Mouse (Mus musculus) urinary bladder, postnatal 10 days (tissue): ENCODE measurements around the gene Tceal1.
"Not testable (repeated sequence)": the region's sequence is repeated elsewhere in the genome, so short reads cannot be mapped to it uniquely, and the experiment has no call there.

Experiments used
- DNase-seq: peaks from one replicate; pipeline ENCODE4 v3.0.0; 2022; ENCODE audit warnings: low spot score

Gene Tceal1

DNA sequence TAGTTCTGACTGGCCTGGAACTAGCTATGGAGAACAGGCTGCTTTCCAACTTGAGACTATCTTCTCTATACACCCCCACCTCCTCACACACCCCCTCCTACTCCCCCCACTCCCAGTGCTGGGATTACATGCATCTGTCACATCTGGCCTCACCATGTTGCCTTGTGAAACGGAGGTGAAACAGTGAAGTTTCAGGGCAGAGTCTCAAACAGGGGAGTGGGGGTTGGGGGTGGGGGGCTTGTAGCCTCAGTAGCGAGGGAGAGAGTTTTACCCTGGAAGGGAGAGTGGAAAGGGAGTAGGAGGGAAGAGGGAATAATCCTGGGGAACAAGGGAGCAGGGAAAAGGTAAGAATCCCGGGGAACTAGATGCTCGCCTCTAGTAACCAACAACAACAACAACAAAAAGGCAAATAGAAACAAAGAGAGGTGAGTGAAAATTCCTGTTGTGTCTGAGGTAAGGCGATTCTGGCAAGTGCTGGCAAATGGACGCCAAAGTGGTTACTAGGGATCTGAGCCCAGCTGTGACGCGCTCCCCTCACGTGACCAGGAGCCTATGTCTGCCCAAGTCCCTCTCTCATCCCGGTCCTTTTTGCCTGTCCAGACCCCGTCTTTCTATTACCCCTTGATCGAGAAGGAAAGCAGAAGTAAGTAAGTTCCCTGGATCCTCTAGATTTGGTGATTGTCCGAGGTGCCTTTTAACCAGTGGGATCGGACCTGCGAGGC is at the start of gene Tceal1:
TSS of gene Tceal1 (plus strand) at position 537 of the 722 bp plus-strand sequence.
- DNase-seq, result no peak

DNA sequence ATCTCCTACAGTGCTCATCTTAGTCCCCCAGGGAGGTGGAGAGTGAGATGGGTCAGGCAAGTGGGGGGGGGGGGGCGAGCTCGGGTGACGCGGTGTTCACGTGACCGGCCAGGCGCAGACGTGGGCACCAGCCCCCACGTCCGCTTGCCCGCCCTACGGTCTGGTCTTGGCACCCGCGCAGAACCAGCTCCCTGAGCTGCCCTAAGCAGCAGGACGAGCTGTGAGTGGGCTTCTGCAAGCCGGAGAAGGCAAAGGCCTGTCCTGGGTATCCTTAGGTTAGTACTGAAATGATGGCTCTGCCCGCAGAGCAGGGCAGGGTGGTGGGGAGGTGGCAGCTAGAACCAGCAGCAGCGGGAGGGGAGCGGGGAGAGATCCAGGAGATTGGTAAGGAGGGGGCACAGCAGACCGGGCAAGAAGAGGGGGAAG is 41.5 kb upstream of the Tceal1 start:
- DNase-seq, result no peak

DNA sequence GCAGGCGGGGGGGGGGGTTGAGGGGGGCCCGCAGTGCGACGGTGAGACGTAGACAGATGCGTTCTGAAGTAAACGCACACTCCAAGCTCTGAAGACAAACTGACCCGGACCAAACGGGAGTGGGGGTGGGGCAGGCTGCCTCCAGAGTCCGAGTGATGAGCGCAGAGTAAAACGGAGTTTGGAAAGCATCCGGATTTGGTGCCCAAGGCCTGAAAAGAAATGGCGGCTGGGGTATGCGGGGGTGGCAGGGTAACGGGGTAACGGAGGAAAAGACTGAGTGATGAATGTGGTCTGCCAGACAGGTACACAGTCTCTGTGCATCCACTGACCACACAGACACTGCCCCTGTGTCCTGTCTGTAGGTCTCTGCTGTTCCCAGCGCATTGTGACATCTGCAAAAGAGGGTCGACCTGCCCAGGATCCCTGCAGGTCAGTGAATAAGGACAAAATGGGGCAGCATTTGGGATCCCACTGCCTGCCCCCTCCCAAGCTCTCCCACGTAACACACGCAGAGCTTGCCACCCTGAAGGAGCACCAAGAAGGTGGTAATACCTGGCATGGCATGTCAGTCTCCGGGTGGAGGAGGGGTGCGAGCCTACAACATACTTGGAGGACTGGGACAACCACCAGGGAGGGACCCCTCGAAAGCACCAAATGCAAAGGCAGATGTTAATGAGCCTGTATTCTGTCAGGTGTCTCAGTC is 40.9 kb upstream of the Tceal1 start:
- not testable (repeated sequence) for DNase-seq

DNA sequence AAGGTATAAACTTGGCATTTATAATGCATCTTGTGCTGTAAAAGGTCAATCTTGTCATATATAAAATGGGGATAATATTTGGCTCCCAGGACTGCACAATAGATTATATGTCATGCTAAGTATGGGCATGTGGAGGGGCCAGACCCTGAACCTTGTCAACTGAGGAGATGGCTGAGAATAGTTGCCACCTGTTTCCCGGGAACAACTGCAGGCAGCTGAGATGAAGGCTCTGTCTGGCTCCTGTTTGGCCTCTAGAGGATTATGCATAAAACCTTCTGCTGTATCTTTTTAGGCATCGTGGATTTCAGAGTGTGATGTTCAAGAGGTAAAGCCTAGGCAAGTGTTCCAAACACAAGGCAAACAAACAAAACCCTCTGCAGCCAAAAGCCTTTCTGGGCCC is 39.0 kb upstream of the Tceal1 start:
- no peak for DNase-seq

DNA sequence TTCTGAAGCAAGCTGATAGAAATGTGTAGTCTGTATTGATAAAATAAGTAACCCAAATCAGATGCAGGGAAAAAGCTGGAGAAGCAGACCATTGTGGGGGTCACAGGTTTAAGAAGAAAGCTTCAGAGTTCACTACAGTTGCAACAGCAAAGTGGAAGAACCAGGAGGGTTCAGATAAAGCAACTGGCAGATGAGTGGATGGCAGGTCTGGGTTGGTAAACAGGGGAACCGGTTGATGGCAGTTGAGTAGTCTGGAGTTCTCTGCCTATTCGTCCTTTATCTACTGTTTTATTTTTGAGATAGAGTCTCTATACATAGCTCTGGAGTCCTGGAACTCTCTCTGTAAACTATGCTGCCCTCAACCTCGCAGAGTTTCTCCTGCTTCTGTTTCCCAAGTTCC is 26.8 kb upstream of the Tceal1 start:
- DNase-seq, result no peak

DNA sequence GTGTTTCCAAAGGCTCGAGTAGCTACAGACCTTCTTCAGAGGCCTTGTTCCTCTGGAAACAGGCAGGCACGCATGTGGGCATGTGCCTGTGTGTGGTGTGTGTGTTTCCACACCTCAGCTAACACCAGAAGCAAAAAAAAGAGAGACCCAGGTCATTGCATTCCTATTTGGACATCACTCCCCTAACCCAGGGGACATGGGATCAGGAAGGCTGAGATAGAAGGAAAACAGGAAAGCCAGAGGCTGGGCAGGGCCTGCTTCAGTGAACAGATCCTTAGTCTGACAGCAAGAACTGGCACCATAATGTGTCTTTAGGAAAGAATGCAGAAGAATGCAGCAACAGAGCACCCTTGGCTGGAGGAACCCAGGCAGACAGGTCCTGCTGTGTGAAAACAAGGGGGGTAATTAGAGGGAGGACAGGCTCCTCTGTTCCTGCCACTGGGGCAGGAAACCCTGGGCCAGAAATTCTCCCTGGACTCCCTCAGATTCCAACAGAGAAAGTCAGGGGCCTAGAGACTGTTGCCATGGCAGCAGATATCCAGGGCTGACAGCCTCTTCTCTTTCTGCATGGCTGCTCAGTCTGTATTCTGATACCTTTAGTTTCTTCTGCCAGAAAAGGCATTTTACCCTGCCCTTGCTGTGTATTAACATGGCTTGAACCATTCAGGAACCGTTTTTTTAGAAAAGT is 16.0 kb upstream of the Tceal1 start:
- DNase-seq, result not testable (repeated sequence)

DNA sequence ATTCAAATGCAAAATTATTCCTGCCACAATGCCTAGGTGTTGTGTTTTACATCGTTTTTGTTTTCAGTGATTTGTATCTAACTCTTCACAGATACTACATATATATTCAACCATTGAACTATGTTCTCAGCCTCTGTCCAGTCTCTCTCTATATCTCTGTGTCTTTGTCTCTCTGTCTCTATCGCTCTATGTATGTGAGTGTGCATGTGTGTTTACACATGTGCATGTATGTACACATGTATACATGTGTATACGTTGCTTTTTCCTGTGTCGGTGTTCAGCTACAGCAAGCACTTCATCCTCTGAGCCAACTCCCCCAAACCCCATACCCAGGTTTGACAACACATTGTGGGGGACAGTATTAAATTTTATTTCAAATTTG is 15.5 kb upstream of the Tceal1 start:
- no peak for DNase-seq

DNA sequence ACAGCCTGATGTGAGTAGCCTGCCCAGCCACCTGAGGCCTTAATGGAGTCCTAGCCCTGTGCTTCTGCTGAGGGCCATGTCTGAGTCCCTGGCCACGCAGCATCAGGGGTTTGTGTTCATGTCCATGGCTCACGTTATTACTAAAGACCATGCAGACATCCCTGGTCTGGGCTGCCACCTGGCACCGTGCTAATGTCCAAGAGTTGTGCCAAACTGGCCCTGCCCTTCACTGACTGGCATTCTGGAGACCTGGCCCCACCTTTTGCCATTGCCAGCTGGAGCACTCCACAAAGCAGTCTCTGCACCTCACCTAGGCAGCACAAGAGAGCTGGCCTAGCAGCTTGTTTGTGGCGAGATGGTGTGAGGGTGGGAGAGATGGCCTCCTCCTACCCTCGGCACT is 14.6 kb upstream of the Tceal1 start:
- no peak for DNase-seq

DNA sequence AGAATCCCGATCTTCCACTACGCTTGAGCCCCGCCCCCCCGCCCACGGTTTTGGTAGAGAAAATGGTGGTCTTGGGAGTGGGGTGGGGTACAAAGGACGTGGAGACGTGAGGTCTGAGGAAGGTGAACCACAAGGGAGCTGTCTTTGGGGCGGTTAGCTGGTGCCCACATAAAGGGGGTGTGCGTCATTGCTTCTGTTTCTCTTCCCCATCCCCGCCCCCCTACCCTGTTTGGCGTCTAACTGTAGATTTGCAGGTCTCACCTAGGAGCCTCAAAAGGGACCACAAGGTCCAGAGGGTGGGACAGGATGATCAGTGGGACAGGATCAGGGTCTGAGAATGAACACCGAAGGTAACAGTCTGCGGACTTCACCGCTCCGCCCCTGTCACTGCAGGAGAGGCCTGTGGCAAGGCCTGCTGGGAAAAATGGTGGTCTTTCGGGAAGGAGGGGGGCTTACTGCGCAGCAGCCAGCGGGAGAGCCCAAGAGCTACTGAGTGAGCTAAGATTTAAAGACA is 443 bp downstream of the Tceal1 start:
- no peak for DNase-seq

DNA sequence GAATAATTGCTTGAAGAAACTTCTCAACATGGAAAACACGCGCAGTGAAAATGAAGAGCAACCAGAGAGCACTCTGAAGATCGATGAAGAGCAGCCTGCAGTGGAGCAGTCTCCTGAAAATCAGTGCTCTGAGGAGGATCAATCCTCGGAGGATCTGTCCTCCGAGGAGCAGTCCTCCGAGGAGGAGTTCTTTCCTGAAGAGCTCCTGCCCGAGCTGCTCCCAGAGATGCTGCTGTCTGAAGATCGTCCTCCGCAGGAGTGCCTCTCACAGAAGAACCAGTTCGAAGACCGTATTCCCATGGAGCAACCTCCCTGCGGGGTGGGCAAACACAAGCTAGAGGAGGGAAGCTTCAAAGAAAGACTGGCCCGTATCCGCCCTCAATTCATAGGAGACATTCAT is 1.0 kb downstream of the Tceal1 start:
- DNase-seq, result no peak

DNA sequence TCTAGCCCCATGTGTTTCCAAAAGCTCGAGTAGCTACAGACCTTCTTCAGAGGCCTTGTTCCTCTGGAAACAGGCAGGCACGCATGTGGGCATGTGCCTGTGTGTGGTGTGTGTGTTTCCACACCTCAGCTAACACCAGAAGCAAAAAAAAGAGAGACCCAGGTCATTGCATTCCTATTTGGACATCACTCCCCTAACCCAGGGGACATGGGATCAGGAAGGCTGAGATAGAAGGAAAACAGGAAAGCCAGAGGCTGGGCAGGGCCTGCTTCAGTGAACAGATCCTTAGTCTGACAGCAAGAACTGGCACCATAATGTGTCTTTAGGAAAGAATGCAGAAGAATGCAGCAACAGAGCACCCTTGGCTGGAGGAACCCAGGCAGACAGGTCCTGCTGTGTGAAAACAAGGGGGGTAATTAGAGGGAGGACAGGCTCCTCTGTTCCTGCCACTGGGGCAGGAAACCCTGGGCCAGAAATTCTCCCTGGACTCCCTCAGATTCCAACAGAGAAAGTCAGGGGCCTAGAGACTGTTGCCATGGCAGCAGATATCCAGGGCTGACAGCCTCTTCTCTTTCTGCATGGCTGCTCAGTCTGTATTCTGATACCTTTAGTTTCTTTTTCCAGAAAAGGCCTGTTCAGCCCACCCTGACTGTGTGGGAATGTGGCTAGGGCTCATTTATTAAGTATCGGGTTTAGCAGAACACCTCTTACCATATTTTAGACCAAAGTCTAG is 7.1 kb downstream of the Tceal1 start:
- not testable (repeated sequence) for DNase-seq

DNA sequence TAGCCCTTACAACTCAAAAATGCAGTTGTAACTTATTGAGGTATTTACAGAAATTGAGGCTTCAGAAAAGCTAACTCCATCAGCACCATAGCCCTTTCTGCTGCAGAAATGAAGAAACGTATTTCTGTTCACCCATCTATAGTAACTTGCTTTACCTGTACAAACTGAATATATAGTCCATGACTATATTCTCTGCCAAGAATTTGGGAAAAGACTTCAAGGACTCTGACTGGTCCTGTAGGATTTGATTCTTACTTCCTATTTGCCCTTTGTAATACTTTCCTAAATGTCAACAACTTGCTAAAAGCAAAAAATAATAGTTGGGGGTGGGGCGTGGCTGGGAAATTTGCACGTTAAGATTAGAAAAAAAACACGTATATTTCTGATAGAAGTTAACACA is 24.2 kb downstream of the Tceal1 start:
- no peak for DNase-seq

DNA sequence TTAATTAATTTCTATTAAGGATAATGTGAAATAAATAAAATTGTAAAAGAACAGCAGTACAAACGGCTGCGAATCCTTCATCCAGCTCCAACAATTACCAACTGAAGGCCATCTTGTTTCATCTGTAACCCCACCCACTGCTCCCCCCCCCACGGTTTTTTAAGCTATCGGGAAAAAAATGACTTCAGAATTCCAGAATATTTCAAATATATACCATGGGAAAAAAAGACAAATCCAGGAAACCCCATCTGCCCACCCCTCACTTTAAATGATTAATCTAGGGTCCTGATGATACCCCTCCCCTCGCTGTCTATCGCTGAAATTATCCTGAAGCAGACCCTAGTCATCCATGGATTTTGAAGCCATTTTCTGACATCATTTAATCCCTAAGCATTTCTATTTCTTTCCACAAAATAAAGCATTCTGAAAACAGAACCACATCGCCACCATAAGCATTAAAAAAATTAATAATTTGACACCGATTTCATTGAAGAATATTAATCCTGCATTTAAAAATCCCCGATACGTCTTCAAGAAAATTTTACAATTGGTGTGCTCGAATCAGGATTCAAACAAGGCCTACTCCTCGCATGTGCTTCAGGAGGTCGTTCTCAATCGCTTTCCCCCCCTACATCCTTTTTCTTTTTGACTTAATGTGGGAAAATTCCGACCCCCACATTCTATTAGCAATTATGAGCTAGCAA is 32.5 kb downstream of the Tceal1 start:
- no peak for DNase-seq

DNA sequence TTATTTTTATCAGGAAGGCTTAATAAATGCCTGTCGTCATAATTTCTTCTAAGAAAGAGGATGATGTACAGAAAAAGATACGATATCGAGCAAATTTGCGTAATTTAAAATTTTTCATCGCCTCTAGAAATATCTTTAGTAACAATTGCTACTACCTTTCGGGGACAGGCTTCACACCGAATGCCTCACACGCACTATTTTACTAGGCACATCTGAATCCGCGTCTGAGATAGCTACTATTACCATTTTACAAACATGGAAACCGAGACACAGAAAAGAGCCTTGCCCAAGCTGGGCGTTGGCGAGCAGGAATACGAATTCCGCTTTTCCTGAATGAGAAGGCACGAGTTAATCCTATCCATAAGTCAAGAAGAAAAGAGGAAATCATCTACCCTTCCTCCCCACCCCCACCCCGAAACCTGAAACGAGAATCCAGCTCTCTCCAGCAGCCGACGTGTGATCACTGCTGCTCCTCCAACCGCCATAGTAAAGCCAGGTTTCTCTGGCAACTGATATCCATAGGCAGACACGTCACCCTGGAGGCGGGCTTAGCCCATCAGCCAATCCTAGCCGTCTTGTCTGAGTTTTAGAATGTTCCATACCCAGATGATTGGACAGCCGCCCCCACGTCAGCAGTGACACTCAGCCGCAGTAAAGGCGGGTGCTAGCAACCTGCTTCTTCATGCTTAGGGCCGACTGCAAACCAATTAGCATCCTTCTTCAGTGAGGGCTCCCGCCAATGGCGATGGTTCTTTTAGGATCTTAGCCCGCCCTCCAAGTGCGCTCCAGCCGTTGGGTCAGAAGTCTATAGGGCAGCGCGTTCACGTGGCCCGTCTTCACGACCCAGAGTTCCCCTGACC is 33.2 kb downstream of the Tceal1 start:
- DNase-seq, result peak; percentile 59

DNA sequence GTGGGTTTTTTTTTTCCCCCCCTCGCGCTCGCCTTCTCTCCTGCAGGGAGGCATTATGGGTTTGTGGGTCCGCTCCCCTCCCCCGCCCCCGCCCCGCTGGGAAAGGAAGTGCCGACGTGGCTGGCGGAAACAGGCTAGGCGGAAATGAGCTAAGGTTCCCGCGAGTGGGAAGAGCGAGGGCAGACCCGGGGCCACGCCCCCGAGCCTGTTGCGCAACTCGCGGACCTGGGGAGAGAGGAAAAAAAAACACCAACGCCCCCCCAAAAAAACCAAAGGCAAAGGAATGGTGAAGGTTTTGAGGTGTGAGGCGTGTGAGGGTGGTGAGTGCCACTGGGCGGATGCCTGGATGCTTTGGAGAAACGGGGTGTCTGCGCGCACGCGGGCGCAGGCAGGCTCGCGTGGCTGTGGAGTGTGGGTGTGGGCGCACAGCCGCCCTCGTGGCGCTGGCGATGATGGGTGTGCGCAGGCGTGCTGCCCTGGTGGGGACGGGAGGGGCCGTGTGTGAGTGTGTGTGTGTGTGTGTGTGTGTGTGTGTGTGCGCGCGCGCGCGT is 33.9 kb downstream of the Tceal1 start:
- peak; percentile 48 for DNase-seq

DNA sequence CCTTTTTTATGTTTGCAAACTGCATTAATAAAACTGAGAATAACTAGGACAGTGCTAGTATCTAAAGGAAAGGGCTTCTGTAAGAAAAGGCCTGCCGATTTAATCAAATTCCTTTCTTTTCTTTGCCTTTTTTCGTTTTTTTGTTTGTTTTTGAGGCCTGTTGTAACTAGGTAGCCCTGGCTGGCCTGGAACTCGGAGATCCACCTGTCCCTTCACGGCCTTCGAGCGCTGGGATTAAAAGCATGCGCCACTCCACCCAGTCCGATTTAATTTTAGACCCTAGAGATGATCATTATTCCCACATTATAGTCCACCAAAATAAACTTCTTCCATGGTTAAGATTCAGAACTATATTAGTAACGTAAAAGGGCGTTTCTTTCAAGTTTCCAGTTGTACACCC is 34.5 kb downstream of the Tceal1 start:
- DNase-seq, result no peak

DNA sequence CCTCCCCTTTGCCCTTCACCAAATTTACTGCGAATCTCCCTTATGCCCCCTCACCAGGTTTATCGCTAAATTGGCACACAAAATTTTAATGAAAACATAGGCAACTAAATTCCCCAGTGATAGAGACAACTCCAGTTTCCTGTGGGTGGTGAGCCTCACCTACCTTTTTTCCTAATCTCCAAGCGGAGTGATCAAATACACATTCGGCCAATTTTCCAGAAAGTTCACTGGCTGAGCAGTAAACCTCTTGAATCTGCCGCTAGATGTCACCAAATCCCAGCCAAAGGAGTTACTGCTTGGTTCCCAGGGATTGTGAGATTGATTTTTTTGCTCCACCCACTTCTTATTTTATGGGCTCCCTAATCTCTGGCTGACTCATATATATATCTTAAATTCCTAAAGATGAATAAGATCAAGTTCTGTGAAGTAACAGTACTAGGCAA is 34.9 kb downstream of the Tceal1 start:
- DNase-seq, result no peak

DNA sequence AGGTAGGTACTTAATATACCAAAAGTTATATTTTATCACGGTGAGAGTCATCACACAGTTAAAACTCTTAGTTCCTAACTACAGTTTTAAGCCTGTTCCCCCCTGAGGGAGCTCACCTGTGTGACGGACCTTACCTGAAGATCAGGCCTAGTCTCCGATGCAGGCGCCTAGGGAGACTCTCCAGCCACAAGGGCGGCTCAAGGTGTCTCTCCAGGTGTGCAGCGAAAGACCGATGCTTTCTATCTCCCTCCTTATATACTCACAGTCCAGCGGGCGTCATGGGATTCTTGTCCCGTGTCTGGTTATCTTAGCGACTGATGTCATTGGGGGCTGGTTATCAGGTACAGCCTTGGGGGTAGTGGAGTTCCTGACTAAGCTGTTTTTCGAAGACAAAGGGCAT is 35.7 kb downstream of the Tceal1 start, which contains the start of gene Morf4l2:
TSS of gene Morf4l2 (minus strand) at position 232 of the 400 bp plus-strand sequence.
- no peak for DNase-seq

DNA sequence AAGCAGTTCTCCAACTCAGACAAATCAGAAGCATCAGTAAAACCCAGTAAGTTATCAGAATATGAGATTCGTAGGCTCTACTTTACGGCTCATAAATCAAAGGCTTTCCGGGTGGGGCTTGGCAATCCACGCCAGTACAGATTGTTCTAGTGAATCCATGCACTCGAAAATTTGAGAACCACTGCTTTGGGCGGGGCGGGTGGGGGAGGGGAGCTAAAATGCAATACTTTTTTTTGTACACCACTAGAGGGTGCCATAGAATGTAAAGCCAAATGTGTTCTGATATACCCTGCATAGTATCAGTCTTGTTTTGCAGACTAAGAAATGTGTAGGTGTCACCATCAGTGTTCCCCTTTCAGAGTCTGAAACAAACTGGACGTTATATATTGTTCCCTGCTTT is 36.9 kb downstream of the Tceal1 start:
- no peak for DNase-seq

DNA sequence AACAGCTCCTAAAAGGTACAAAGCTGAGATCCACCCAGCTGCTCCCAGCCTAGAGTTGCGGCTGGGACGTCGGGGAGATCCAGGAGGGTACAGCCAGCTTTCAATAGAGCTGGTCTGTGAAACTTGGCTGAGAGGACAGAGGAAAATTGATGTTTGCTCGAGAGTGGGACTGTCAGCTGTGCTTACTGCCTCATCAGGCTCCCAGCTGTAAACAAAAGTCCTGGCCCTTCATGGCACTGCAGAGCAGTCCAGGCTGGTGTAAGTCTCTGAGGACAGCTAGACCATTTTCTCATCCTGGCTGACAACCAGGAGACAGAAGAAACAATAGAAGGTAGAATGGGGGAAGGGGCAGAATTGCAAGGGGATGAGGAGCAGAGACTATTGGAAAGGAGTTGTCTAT is 41.5 kb downstream of the Tceal1 start:
- DNase-seq, result no peak
